Mouse (Mus musculus) skeletal muscle tissue, postnatal 0 days (tissue): ENCODE results near the gene Pank3. TPM values are rescaled to one million over a fixed set of nuclear protein-coding genes. Genes with fewer than 3 reads are reported as not detected.

ENCODE experiments used
- microRNA counts: library from miRNA; unstranded; fragments of <30 nt; microRNA quantifications from one replicate; lab custom pipeline; 2015
- microRNA-seq, 2 experiments: library from miRNA; unstranded; fragments of <30 nt; microRNA quantifications; one replicate each; pipeline ENCODE4; 2016
- polyA plus RNA-seq: library from polyadenylated mRNA; unstranded; fragments of >200 nt; fragmentation: Nextera tagmentation; extraction: Ambion mirVana; gene quantifications from 2 replicates; pipeline ENCODE4 v1.2.1, GENCODE M21; 2015

Pank3 gene
- 9.7 and 15.2 TPM in 2 replicates for polyA plus RNA-seq

GRCm38 (mm10) chr11:35769188-35769745, at the start of gene Pank3:
TSS of gene Pank3 (plus strand) at chr11:35769484.

GRCm38 (mm10) chr11:35798874-35799273, 29.6 kb downstream of the Pank3 start, which contains the start of gene Fbll1:
TSS of gene Fbll1 (minus strand) at chr11:35798884.

GRCm38 (mm10) chr11:35834022-35834760, 64.9 kb downstream of the Pank3 start, which contains the start of gene Rars:
TSS of gene Rars (minus strand) at chr11:35834506.

MicroRNAs within 50 kb of the gene (microRNA counts, 519-probe panel; counts per million panel counts)
- 4,650 counts per million, percentile 85 among the panel's probes with 10 or more counts for microRNA mmu-miR-103 (lab: Ali Mortazavi, UCI)

Small RNA genes lying within 50 kb of the gene (microRNA-seq; reads per million reads assigned to microRNA genes)
- 1.2 to 2.1 reads per million in 2 experiments for gene Mir103-1

Other genes starting within 250 kb of the Pank3 start
- not detected in 2 replicates for gene Fbll1, start 29.4 kb downstream of the Pank3 start, polyA plus RNA-seq
- 46.3 and 52.2 TPM in 2 replicates for gene Rars, start 65.0 kb downstream of the Pank3 start, polyA plus RNA-seq
- 0.26 and 0.35 TPM in 2 replicates for gene Wwc1, start 211.0 kb downstream of the Pank3 start, polyA plus RNA-seq